Mouse (Mus musculus) liver, adult (tissue): ENCODE data around the gene Clec12a.

Experiments
- GATA4 ChIP-seq: IDR thresholded peaks from 2 replicates; pipeline ENCODE4 v1.6.1; 2014; ENCODE audit warnings: mild to moderate bottlenecking, low read length; ENCODE audit not compliant: insufficient replicate concordance

Gene Clec12a

DNA sequence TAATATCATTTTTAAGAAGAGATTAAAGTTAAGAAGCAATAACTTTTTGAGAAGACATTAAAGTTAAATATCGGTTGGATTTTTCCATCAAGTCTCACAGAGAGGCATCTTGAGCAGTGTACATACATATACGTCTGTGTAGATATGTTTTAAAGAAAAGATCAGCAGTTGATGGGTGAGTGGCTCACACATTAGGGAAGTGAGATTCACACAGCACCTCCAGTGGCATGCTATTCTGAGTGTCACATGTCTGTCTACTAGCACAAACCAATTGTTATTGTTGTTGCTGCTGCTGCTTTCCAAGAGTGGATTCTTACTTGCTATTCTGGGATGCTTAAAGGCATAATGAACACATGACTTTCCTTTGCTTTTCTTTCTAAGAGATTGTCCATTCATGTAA, 59.9 kb downstream of the Clec12a start:
- no peak for TF ChIP-seq GATA4

DNA sequence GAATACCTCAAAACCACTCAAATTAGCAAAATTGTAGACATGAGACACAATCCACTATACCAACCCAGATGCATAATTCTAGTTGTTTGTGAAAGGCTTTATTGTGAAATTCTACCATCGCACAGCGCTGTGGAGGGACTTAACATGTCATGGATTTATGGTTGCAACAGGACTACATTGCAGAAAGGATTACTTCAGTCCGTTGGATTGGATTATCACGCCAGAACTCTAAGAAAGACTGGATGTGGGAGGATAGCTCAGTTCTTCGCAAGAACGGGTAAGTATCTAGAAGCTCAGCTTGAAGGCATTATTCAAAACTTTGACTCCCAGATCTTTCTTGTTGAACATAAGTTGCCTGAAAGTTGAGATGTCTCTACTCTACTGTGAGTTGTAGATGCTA, 60.9 kb downstream of the Clec12a start:
- no peak for TF ChIP-seq GATA4

DNA sequence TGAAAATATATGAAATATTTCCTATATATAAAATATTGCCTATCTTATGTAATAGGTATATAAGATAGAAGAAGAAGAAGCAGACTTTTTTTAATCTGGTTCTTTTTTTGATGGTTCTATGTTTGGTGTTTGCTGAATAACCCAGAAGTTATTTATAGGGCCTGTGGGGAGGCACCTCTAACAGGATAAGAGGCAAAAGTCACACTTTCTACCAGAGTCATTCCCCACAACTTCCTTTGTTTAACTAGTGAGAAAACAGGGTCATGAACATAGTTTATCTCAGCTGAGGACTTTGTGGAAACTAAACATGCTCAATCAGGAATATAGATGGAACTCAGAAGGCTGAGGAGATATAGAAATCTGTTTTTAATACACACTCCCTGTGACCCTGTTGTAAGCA, 63.5 kb downstream of the Clec12a start:
- no peak for TF ChIP-seq GATA4

DNA sequence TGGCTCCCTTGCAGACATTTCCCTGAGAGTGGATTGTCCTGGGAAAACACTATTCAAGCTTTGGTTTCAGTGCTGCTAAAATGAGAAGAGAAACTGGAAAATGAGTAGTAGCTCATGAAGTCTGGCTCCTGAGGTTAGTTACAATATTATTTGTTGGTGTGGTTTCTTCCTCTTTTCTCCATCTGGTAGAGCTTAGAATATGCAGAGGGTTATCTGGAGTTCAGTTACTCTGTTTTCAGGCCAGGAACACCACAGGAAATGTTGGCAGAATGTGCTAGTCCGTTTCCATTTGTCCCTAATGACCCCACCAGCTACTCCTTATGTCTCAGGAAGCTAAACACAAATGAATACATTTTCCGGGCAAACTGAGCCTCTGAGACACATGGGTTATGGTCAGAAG, 64.8 kb downstream of the Clec12a start:
- peak; percentile 73; the same call in 1 of the 2 replicates for TF ChIP-seq GATA4

DNA sequence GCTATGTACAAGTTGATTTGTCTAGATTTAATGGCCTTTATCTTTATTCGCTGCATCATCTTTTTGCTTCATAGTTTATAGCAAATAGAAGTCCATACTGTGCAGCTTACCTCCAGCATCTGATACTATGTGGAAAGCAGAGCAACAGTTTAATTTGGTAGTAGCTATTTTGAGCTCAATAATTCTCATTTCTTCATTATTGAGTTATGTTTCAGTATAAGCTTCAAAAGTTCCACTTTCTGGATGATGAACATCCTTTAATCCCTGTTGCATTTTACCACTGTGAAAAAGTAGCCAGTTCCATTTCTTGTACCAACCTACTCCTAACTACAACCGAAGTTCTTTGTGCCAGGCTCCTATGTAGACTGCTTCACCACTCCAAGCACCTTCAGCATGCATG, 66.1 kb downstream of the Clec12a start, which contains the start of gene Clec9a:
Clec9a (plus strand) TSS at position 301 of the 400 bp plus-strand sequence.
- no peak for TF ChIP-seq GATA4

DNA sequence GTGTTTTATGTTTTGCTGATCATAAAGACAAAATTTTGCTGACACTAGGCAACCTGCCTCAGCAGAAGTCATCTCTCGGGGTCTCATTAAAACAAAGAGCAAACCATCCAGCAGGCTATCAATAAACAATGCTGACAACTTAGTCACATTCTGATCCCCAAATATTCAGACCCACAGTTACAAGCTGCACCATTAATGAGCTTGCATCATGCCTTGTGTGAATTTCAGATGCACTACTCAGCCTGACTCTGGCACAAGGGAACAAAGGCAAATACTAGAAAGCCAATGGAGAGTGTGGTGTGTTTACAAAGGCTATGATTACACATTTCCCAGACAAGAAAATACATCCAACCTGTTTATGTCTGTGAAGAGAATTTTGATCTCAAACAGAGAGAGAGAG, 71.7 kb downstream of the Clec12a start:
- TF ChIP-seq GATA4, result no peak
